Mouse (Mus musculus): ENCODE measurements at regions not wholly inside any gene's neighbourhood (a gene's known extent, or its start where the extent isn't known, plus 50 kb on each side); places are given as distances from the start of the nearest gene placed in this dataset.

- TF ChIP-seq CTCF (IDR thresholded peaks at IDR 0.05; ENCODE audit: borderline replicate concordance, insufficient read depth, low read length) (no peak), POLR2A (IDR thresholded peaks at IDR 0.05; ENCODE audit: low read depth, low read length) (no peak)
Measured at GRCm38 (mm10) chr12:46244925-46245324, 573.8 kb downstream of the Nova1 start.
